Mouse (Mus musculus) 416B (cell line): ENCODE results near the gene Lcn10.
"Not testable (repeated sequence)": the region's sequence is repeated elsewhere in the genome, so short reads cannot be mapped to it uniquely, and the experiment has no call there.

Experiments
- DNase-seq: peaks from one replicate; pipeline ENCODE4 v3.0.0; 2011; ENCODE audit warnings: low read depth

Lcn10 gene

DNA sequence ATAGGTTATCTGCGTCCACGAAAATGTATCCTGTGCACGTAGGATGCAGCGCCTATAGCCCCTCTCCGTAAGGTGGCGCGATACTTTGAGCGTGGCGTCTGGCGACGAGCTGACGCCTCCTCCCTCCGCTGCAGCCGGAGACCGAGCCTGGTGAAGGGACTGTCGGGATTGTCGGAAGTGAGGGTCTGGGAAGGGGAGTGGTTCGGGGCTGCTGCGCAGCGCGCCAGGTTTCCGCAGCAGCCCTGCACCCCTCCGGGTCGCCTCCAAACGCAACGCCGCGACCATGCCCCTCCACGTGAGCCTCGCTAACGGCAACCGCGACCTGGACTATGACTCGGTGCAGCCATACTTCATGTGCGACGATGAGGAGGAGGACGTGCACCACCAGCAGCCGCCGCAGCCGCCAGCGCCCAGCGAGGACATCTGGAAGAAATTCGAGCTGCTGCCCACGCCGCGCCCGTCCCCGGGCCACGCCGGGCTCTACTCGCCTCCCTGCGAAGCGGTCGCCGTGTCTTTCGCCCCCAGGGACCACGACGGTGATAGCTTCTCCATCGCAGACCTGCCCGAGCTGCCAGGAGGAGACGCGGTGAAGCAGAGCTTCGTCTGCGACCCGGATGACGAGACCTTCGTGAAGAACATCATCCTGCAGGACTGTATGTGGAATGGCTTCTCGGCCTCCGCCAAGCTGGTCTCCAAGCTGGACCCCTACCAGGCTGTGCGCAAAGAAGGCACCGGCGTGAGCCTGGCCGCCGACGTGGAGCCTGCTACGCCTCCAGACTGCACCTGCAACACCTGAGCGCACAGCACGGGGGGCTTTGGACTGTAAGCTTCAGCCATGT, 24.3 kb downstream of the Lcn10 start, which contains the start of gene Bmyc:
Gene Bmyc, plus strand, starts transcription at position 97 of the 839 bp plus-strand sequence.
- DNase-seq = no peak

DNA sequence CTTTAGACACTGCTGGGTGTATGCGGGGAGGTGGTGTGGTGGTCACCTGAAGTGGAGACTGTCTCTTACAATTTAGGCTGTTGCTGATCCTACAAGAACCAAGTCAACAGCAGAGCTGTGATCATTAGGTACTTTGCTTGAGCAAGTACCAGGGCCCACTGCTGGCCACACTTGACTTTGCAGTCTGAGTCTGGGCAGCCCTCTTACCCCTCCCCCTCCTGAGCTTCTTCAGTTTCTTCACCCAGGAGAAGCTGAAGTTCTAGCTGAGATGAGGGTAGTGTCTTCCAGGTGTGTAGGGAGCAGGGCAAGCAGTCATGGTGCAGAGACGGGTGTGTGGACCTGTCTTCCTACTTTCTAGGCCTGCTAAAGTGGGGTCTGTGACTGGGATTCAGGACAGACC, 25.6 kb downstream of the Lcn10 start:
- no peak for DNase-seq

GRCm38 (mm10) chr2:25709056-25709455, 26.5 kb downstream of the Lcn10 start:
- not testable (repeated sequence) for DNase-seq

- DNase-seq = not testable (repeated sequence)
These were observed 27.3 kb downstream of the Lcn10 start for GRCm38 (mm10) chr2:25709791-25710190.

- DNase-seq = not testable (repeated sequence)
These were observed 29.1 kb downstream of the Lcn10 start for GRCm38 (mm10) chr2:25711641-25712040.

DNA sequence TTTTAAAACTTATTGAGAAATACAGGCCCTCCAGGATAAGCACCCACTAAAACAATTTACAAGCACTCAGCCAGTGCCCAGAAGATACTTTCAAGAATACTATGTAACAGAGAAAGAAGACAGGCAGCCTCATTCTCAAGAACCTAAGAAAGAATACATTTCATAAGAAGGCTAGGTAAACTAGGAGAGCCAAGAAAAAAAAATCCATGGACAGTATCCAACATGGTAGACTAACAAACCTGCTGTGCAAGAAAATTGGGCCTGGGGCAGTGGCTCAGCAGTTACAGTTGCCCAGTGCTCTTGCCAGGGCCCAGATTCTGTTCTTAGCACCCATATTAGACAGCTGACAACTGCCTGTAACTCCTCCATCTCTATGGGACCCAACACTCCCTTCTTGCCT, 34.7 kb downstream of the Lcn10 start:
- no peak for DNase-seq

DNA sequence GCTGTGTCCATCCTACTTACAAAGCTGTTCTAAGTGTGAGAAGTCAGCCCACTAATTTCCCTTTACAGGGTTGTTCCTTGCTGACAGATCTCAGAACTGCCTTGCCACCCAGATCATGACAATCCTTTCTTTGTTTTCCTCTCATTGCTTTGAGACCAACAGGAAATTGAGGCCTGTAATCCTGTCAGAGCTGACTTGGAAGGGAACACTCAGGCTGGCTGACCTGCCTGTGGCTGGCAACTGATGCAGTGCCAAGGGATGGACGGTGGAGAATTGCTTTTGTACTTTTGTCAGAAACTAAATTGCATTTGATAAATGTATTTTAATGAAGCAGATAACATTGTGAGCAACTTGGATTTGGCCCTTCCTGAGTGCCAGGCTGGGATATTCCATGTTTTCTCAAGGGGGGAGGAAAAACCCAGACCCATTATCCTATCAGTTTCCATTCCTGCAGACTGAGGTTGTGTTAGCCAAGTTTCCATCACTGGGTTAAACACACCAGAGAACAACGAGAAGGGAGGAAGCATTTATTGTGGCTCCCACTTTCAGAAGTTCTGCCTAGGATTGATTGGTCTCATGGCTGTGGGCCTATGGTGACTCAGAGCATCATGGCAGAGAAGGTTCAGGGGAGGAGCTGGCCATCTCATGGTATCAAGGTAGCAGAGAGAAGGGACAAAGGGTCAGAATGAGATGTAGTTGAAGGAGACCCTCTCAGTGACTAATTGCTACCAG, 50.8 kb downstream of the Lcn10 start:
- DNase-seq = no peak
